Mouse (Mus musculus) right cerebral cortex, postnatal 36 days (tissue): Measurements from ENCODE around the gene Ccdc88a.

Experiments used
- DNase-seq, 2 experiments: peaks; one replicate each; pipeline ENCODE4 v3.0.0; 2022; ENCODE audit warnings: low spot score in 2 of 2, mixed read lengths in 1 of 2

The Ccdc88a gene

GRCm38 (mm10) chr11:29548504-29549424, 175.3 kb downstream of the Ccdc88a start:
- no peak for DNase-seq

- DNase-seq: no peak
Measured at GRCm38 (mm10) chr11:29549425-29549778, 175.9 kb downstream of the Ccdc88a start.
